Mouse (Mus musculus): ENCODE results near the gene Gm20388. TPM values are rescaled to one million over a fixed set of nuclear protein-coding genes. Genes with fewer than 3 reads are reported as not detected.

The Gm20388 gene
- total and polyA plus RNA-seq, 2 experiments from 2014 or later: 51.3 TPM; not detected in 1

GRCm38 (mm10) chr8:123117744-123118143 lies 3207.1 kb downstream of the Gm20388 start:
- WGBS: 3% methylated on average over 17 of the region's 17 CpGs
- no peak for TF ChIP-seq CTCF (IDR thresholded peaks at IDR 0.05; ENCODE audit: low read depth)
- H3K4me1 ChIP-seq (ENCODE audit: insufficient read depth): 0 out of 2 replicates have a peak, but pooled peaks cover 4% of the 10 kb centered on the region
- ATAC-seq (peak; percentile 14; the same call in 1 of the 2 replicates), DNase-seq (no peak)
- peaks cover 37% of the 10 kb centered on the region for H3K27me3 ChIP-seq (ENCODE audit: insufficient read depth, low read length)
- peak overlapping the region; percentile 49 for H3K4me3 ChIP-seq (ENCODE audit: low read depth, low read length)
- peak overlapping the region; percentile 75 for H3K4me2 ChIP-seq (ENCODE audit: low read depth)
- H3K9ac ChIP-seq: peak overlapping the region; percentile 55
- H3K9me3 ChIP-seq (ENCODE audit: low read length): no peaks in the 10 kb centered on the region
- no peak overlapping the region for H3K27ac ChIP-seq (ENCODE audit: low read depth, low read length)
- no peaks in the 10 kb centered on the region for H3K36me3 ChIP-seq (ENCODE audit: insufficient read depth)

- Histone ChIP-seq H3K4me3 (ENCODE audit: low read depth, low read length) (no peak overlapping the region), H3K27ac (ENCODE audit: low read depth, low read length) (no peak overlapping the region), H3K27me3 (ENCODE audit: insufficient read depth, low read length) (peaks cover 27% of the 10 kb centered on the region), H3K9me3 (ENCODE audit: low read length) (no peaks in the 10 kb centered on the region), H3K4me1 (ENCODE audit: insufficient read depth) (0 out of 2 replicates have a peak, but pooled peaks cover 4% of the 10 kb centered on the region), H3K36me3 (ENCODE audit: insufficient read depth) (no peaks in the 10 kb centered on the region), H3K9ac (no peak overlapping the region), H3K4me2 (ENCODE audit: low read depth) (no peak overlapping the region)
- no peak for ATAC-seq
- TF ChIP-seq CTCF (IDR thresholded peaks at IDR 0.05; ENCODE audit: low read depth): no peak
- 66% methylated on average over 9 of the region's 9 CpGs for WGBS
- no peak for DNase-seq
Observed at GRCm38 (mm10) chr8:123122059-123122458, 3211.4 kb downstream of the Gm20388 start.

- DNase-seq (no peak), ATAC-seq (no peak)
- H3K4me2 ChIP-seq (ENCODE audit: low read depth): no peak overlapping the region
- H3K36me3 ChIP-seq (ENCODE audit: insufficient read depth): no peaks in the 10 kb centered on the region
- no peak overlapping the region for H3K9ac ChIP-seq
- no peak overlapping the region for H3K27ac ChIP-seq (ENCODE audit: low read depth, low read length)
- peaks cover 28% of the 10 kb centered on the region for H3K27me3 ChIP-seq (ENCODE audit: insufficient read depth, low read length)
- 77% methylated on average over 5 of the region's 5 CpGs for WGBS
- no peak for TF ChIP-seq CTCF (IDR thresholded peaks at IDR 0.05; ENCODE audit: low read depth)
- no peaks in the 10 kb centered on the region for H3K9me3 ChIP-seq (ENCODE audit: low read length)
- H3K4me1 ChIP-seq (ENCODE audit: insufficient read depth): 0 out of 2 replicates have a peak, but pooled peaks cover under 1% of the 10 kb centered on the region
- H3K4me3 ChIP-seq (ENCODE audit: low read depth, low read length): no peak overlapping the region
Observed at GRCm38 (mm10) chr8:123122670-123123069, 3212.0 kb downstream of the Gm20388 start.

- Histone ChIP-seq H3K9me3 (ENCODE audit: low read length) (no peaks in the 10 kb centered on the region), H3K27ac (ENCODE audit: low read depth, low read length) (no peak overlapping the region), H3K9ac (no peak overlapping the region), H3K4me3 (ENCODE audit: low read depth, low read length) (no peak overlapping the region), H3K4me1 (ENCODE audit: insufficient read depth) (no peaks in the 10 kb centered on the region), H3K36me3 (ENCODE audit: insufficient read depth) (no peaks in the 10 kb centered on the region), H3K4me2 (ENCODE audit: low read depth) (no peak overlapping the region), H3K27me3 (ENCODE audit: insufficient read depth, low read length) (peaks cover 8% of the 10 kb centered on the region; the same call in 1 of the 2 replicates)
- WGBS: 8% methylated on average over 19 of the region's 19 CpGs
- no peak for DNase-seq
- TF ChIP-seq CTCF (IDR thresholded peaks at IDR 0.05; ENCODE audit: low read depth): no peak
- no peak for ATAC-seq
Observed at GRCm38 (mm10) chr8:123126193-123126816, 3215.7 kb downstream of the Gm20388 start.

GRCm38 (mm10) chr8:123131041-123131440 lies 3220.4 kb downstream of the Gm20388 start:
- no peaks in the 10 kb centered on the region for H3K36me3 ChIP-seq (ENCODE audit: insufficient read depth)
- H3K4me1 ChIP-seq (ENCODE audit: insufficient read depth): peaks cover 11% of the 10 kb centered on the region
- H3K4me3 ChIP-seq (ENCODE audit: low read depth, low read length): no peak overlapping the region
- peaks cover 8% of the 10 kb centered on the region; the same call in 1 of the 2 replicates for H3K27me3 ChIP-seq (ENCODE audit: insufficient read depth, low read length)
- no peak overlapping the region for H3K9ac ChIP-seq
- H3K4me2 ChIP-seq (ENCODE audit: low read depth): no peak overlapping the region
- DNase-seq (no peak), ATAC-seq (no peak)
- no peak overlapping the region for H3K27ac ChIP-seq (ENCODE audit: low read depth, low read length)
- TF ChIP-seq CTCF (IDR thresholded peaks at IDR 0.05; ENCODE audit: low read depth): no peak
- WGBS: 77% methylated on average over 9 of the region's 9 CpGs
- no peaks in the 10 kb centered on the region for H3K9me3 ChIP-seq (ENCODE audit: low read length)

- TF ChIP-seq CTCF (IDR thresholded peaks at IDR 0.05; ENCODE audit: low read depth): peak; percentile 29
- Histone ChIP-seq H3K9me3 (ENCODE audit: low read length) (no peaks in the 10 kb centered on the region), H3K36me3 (ENCODE audit: insufficient read depth) (no peaks in the 10 kb centered on the region), H3K4me1 (ENCODE audit: insufficient read depth) (peaks cover 20% of the 10 kb centered on the region), H3K4me3 (ENCODE audit: low read depth, low read length) (no peak overlapping the region), H3K9ac (no peak overlapping the region), H3K27ac (ENCODE audit: low read depth, low read length) (no peak overlapping the region), H3K27me3 (ENCODE audit: insufficient read depth, low read length) (no peaks in the 10 kb centered on the region), H3K4me2 (ENCODE audit: low read depth) (no peak overlapping the region)
- ATAC-seq (no peak), DNase-seq (no peak)
- 97% methylated on average over 2 of the region's 2 CpGs for WGBS
Observed at GRCm38 (mm10) chr8:123132953-123133352, 3222.3 kb downstream of the Gm20388 start.

GRCm38 (mm10) chr8:123134149-123134713 lies 3223.6 kb downstream of the Gm20388 start:
- Histone ChIP-seq H3K4me3 (ENCODE audit: low read depth, low read length) (no peak overlapping the region), H3K4me2 (ENCODE audit: low read depth) (no peak overlapping the region), H3K36me3 (ENCODE audit: insufficient read depth) (no peaks in the 10 kb centered on the region), H3K27me3 (ENCODE audit: insufficient read depth, low read length) (no peaks in the 10 kb centered on the region), H3K4me1 (ENCODE audit: insufficient read depth) (peaks cover 20% of the 10 kb centered on the region), H3K27ac (ENCODE audit: low read depth, low read length) (no peak overlapping the region; the same call in 1 of the 2 replicates), H3K9me3 (ENCODE audit: low read length) (no peaks in the 10 kb centered on the region), H3K9ac (no peak overlapping the region)
- TF ChIP-seq CTCF (IDR thresholded peaks at IDR 0.05; ENCODE audit: low read depth): no peak
- ATAC-seq: no peak
- DNase-seq: no peak
- WGBS: 78% methylated on average over 11 of the region's 11 CpGs

Data from forebrain, postnatal 0 days (tissue).